Mouse (Mus musculus) erythroblast, embryonic 14.5 days (primary cell): ENCODE results near the gene Egln3.

Source experiments
- GATA1 ChIP-seq: IDR thresholded peaks from 2 replicates; pipeline ENCODE4 v1.6.1; 2012; ENCODE audit warnings: low read length, inconsistent platforms, mixed read lengths
- TAL1 ChIP-seq: IDR thresholded peaks from 3 replicates; pipeline ENCODE4 v1.6.1; 2012; ENCODE audit warnings: low read length, inconsistent platforms, mixed read lengths

DNA sequence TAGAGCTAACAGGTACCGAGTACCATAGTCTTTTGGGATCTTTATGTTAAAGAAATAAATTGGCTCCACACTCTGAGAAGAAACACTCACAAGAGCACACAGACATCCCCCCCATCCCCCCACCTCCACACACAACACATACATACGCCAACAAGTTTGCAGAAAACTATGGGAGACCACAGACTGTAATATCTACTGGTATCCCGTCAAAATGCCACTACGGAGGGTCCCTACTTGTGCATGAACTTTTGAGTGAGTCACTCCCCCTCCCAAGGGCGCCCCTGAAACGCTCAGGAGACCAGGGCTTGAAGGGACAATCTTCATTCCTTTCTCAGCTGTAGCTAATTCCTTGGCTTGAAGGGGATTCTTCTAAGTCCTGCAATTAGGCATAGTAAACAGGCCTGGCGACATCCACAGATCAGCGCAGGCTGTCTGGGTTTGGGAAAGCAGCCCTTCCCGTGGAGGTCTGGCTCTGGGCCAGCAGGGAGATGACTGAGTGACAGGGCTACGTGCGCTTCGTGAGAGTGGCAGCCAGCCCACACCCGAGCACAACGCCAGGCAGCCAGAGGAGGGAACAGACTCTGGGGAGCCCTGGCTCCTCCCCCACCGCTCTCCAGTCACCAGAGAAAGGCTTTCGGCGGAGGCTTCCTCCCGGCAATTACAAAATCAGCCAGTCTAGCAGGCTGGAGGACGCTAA, 11.9 kb downstream of the Egln3 start:
- TF ChIP-seq GATA1 (no peak), TAL1 (no peak)
